Mouse (Mus musculus): ENCODE data around the gene Hoxd8. TPM values are rescaled to one million over a fixed set of nuclear protein-coding genes. Genes with fewer than 3 reads are reported as not detected.

Hoxd8 gene
- total and polyA plus RNA-seq, 2 experiments from 2014 or later: 0.10 to 0.22 TPM

- H3K4me1 ChIP-seq (ENCODE audit: insufficient read depth): no peaks in the 10 kb centered on the region
- H3K27ac ChIP-seq (ENCODE audit: low read depth, low read length): no peak overlapping the region
- no peak for TF ChIP-seq CTCF (IDR thresholded peaks at IDR 0.05; ENCODE audit: low read depth)
- H3K4me2 ChIP-seq (ENCODE audit: low read depth): no peak overlapping the region
- H3K4me3 ChIP-seq (ENCODE audit: low read depth, low read length): no peak overlapping the region
- H3K36me3 ChIP-seq (ENCODE audit: insufficient read depth): no peaks in the 10 kb centered on the region
- no peak overlapping the region for H3K9ac ChIP-seq
- 1% methylated on average over 15 of the region's 15 CpGs for WGBS
- ATAC-seq (no peak), DNase-seq (peak; percentile 45)
- H3K27me3 ChIP-seq (ENCODE audit: insufficient read depth, low read length): peaks cover 73% of the 10 kb centered on the region
- H3K9me3 ChIP-seq (ENCODE audit: low read length): no peaks in the 10 kb centered on the region
Measured at GRCm38 (mm10) chr2:74658024-74658666, 46.3 kb upstream of the Hoxd8 start.

GRCm38 (mm10) chr2:74658667-74659371 lies 45.6 kb upstream of the Hoxd8 start:
- Histone ChIP-seq H3K4me2 (ENCODE audit: low read depth) (no peak overlapping the region), H3K9me3 (ENCODE audit: low read length) (no peaks in the 10 kb centered on the region), H3K4me3 (ENCODE audit: low read depth, low read length) (no peak overlapping the region), H3K27me3 (ENCODE audit: insufficient read depth, low read length) (peaks cover 77% of the 10 kb centered on the region), H3K4me1 (ENCODE audit: insufficient read depth) (no peaks in the 10 kb centered on the region), H3K9ac (no peak overlapping the region), H3K36me3 (ENCODE audit: insufficient read depth) (no peaks in the 10 kb centered on the region), H3K27ac (ENCODE audit: low read depth, low read length) (no peak overlapping the region)
- no peak for TF ChIP-seq CTCF (IDR thresholded peaks at IDR 0.05; ENCODE audit: low read depth)
- no peak for ATAC-seq
- DNase-seq: peak; percentile 52
- under 1% methylated on average over 47 of the region's 47 CpGs for WGBS

DNA sequence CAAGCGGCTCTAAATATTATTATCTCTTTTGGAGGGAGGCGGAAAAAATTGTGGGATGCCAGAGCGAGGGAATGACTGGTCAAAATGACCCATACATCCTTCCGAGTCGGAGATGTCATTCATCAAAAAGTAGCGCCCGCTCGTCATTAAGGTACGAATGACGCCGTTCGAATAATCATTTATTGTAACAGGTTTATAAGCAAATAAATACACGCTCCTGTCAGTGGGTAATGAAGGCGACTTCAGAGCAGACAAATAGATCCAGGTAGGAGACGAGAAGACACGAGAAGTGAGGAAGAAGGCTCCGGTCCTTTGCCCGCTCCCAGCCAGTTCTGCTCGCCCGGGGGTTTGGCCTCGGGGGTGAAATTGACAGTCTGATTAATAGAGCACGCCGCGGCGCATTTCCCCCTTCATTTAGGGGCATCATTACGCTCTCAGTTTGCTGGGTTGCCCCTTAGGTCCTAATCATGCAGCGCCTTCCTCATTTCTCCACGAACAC lies 44.9 kb upstream of the Hoxd8 start, which contains the start of gene Evx2:
Gene Evx2, minus strand, starts transcription at position 51 of the 499 bp plus-strand sequence.
- Histone ChIP-seq H3K4me3 (ENCODE audit: low read depth, low read length) (no peak within 1 kb of the TSS), H3K9ac (no peak within 1 kb of the TSS), H3K9me3 (ENCODE audit: low read length) (no peaks in the 10 kb centered on the region), H3K4me2 (ENCODE audit: low read depth) (no peak within 1 kb of the TSS), H3K27ac (ENCODE audit: low read depth, low read length) (no peak within 1 kb of the TSS), H3K27me3 (ENCODE audit: insufficient read depth, low read length) (peaks cover 77% of the 10 kb centered on the region), H3K4me1 (ENCODE audit: insufficient read depth) (no peaks in the 10 kb centered on the region), H3K36me3 (ENCODE audit: insufficient read depth) (no peaks in the 10 kb centered on the region)
- 2% methylated on average over 28 of the region's 28 CpGs for WGBS
- TF ChIP-seq CTCF (IDR thresholded peaks at IDR 0.05; ENCODE audit: low read depth): no peak
- ATAC-seq (no peak), DNase-seq (no peak)

DNA sequence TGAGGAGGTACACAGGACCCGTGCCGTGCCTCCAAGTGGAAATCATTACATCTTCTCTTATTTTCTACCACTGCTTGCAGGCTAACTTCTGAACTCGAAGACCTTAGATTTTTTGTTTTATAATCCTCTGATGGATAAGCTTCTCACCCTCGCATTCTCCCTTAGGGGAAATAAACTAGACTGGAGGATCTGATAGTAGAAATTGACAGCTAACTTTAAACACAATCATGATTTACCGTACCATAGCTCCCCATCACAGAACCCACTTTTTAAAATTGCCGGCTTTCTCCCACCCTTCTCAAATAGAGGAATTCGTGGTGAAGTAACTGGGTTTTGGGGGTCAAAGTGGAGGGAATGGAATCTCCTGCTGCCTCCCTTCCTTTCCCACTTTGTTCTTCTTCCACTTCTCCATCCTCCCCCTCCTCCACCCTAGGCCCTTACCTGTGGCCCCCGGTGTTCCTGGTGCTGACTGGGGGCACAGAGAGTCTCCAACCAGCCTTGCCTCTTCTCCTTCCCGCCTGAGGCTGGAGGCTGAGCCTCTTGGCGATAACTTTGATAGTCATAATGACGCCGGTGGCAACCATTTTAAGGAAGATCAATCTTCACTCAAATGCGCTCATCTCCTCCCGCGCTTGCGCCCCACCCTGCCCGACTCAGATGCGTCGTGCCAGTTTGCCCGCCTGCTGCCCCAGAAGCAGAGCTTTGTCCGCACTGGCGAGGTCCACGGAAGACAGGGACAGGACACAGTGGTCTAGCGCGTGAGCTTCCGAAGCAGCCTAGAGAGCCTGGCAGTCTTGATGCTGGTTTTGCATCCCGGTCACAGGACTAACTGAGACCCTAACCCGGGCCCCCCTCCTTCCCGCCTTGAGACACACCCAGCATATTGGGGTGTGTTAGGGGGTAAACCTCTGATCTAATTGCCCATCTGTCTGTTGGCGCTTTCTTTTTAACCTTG lies 43.7 kb upstream of the Hoxd8 start:
- no peak for ATAC-seq
- no peak overlapping the region for H3K4me3 ChIP-seq (ENCODE audit: low read depth, low read length)
- peak; percentile 37 for DNase-seq
- H3K9ac ChIP-seq: no peak overlapping the region
- H3K36me3 ChIP-seq (ENCODE audit: insufficient read depth): no peaks in the 10 kb centered on the region
- peaks cover 77% of the 10 kb centered on the region for H3K27me3 ChIP-seq (ENCODE audit: insufficient read depth, low read length)
- no peak for TF ChIP-seq CTCF (IDR thresholded peaks at IDR 0.05; ENCODE audit: low read depth)
- H3K9me3 ChIP-seq (ENCODE audit: low read length): no peaks in the 10 kb centered on the region
- no peaks in the 10 kb centered on the region for H3K4me1 ChIP-seq (ENCODE audit: insufficient read depth)
- WGBS: 3% methylated on average over 30 of the region's 30 CpGs
- H3K4me2 ChIP-seq (ENCODE audit: low read depth): no peak overlapping the region
- H3K27ac ChIP-seq (ENCODE audit: low read depth, low read length): no peak overlapping the region

GRCm38 (mm10) chr2:74661685-74662084 lies 42.7 kb upstream of the Hoxd8 start:
- Histone ChIP-seq H3K36me3 (ENCODE audit: insufficient read depth) (no peaks in the 10 kb centered on the region), H3K4me3 (ENCODE audit: low read depth, low read length) (no peak overlapping the region), H3K27me3 (ENCODE audit: insufficient read depth, low read length) (peaks cover 85% of the 10 kb centered on the region), H3K9me3 (ENCODE audit: low read length) (no peaks in the 10 kb centered on the region), H3K9ac (no peak overlapping the region), H3K4me2 (ENCODE audit: low read depth) (peak overlapping the region; percentile 28; the same call in 1 of the 2 replicates), H3K27ac (ENCODE audit: low read depth, low read length) (no peak overlapping the region), H3K4me1 (ENCODE audit: insufficient read depth) (no peaks in the 10 kb centered on the region)
- under 1% methylated on average over 14 of the region's 14 CpGs for WGBS
- DNase-seq (peak; percentile 86), ATAC-seq (peak; percentile 47; the same call in 1 of the 2 replicates)
- peak; percentile 74 for TF ChIP-seq CTCF (IDR thresholded peaks at IDR 0.05; ENCODE audit: low read depth)

- Histone ChIP-seq H3K9me3 (ENCODE audit: low read length) (no peaks in the 10 kb centered on the region), H3K9ac (no peak overlapping the region), H3K4me3 (ENCODE audit: low read depth, low read length) (no peak overlapping the region), H3K4me2 (ENCODE audit: low read depth) (no peak overlapping the region), H3K27me3 (ENCODE audit: insufficient read depth, low read length) (peaks cover 92% of the 10 kb centered on the region), H3K36me3 (ENCODE audit: insufficient read depth) (no peaks in the 10 kb centered on the region), H3K27ac (ENCODE audit: low read depth, low read length) (no peak overlapping the region), H3K4me1 (ENCODE audit: insufficient read depth) (no peaks in the 10 kb centered on the region)
- 3% methylated on average over 18 of the region's 18 CpGs for WGBS
- DNase-seq: peak; percentile 82
- ATAC-seq: peak; percentile 73; the same call in 1 of the 2 replicates
- TF ChIP-seq CTCF (IDR thresholded peaks at IDR 0.05; ENCODE audit: low read depth): peak; percentile 85
Measured at GRCm38 (mm10) chr2:74663291-74663925, 41.0 kb upstream of the Hoxd8 start.
